Mouse (Mus musculus) hindbrain, postnatal 0 days (tissue): ENCODE data around the gene Nr5a2. TPM values are rescaled to one million over a fixed set of nuclear protein-coding genes. Genes with fewer than 3 reads are reported as not detected.
A peak's percentile ranks its signal among the peaks of the same experiment; 100 is the strongest.

Source experiments
- ATAC-seq: fragments of 200-750 bp; cut with Nextera tagmentation; 2 replicates; pipeline ENCODE4 v1.8.0; 2017; ENCODE audit warnings: mild to moderate bottlenecking, moderate TSS enrichment, moderate library complexity
- DNase-seq: peaks from one replicate; pipeline ENCODE4 v3.0.0-alpha.2; 2015; ENCODE audit warnings: low spot score
- H3K27ac ChIP-seq: fragments of 300-500 bp; sonication (generic); 2 replicates; pipeline ENCODE4 v1.5.1; 2014; ENCODE audit warnings: mild to moderate bottlenecking
- H3K27me3 ChIP-seq: fragments of 300-500 bp; sonication (generic); 2 replicates; pipeline ENCODE4 v1.6.1; 2014; ENCODE audit warnings: low read length, mixed read lengths; ENCODE audit not compliant: insufficient read depth
- H3K36me3 ChIP-seq: fragments of 300-500 bp; sonication (generic); 2 replicates; pipeline ENCODE4 v1.6.1; 2014; ENCODE audit warnings: low read length, mixed read lengths; ENCODE audit not compliant: insufficient read depth
- H3K4me1 ChIP-seq: fragments of 300-500 bp; sonication (generic); 2 replicates; pipeline ENCODE4 v1.6.1; 2014; ENCODE audit warnings: antibody characterized with exemption, low read length, mixed read lengths; ENCODE audit not compliant: insufficient read depth
- H3K4me2 ChIP-seq: fragments of 300-500 bp; sonication (generic); 2 replicates; pipeline ENCODE4 v1.6.1; 2014; ENCODE audit warnings: low read depth, mild to moderate bottlenecking, low read length, moderate library complexity, mixed read lengths
- H3K4me3 ChIP-seq: fragments of 300-500 bp; sonication (generic); 2 replicates; pipeline ENCODE4 v1.5.1; 2014; ENCODE audit warnings: low read length
- H3K9ac ChIP-seq: fragments of 300-500 bp; sonication (generic); replicated peaks from 2 replicates; pipeline ENCODE4 v1.6.1; 2014; ENCODE audit warnings: mild to moderate bottlenecking, low read length, moderate library complexity, mixed read lengths
- H3K9me3 ChIP-seq: fragments of 300-500 bp; sonication (generic); 2 replicates; pipeline ENCODE4 v1.6.1; 2016; ENCODE audit warnings: low read length, mixed read lengths
- CTCF ChIP-seq: IDR thresholded peaks from 2 replicates; pipeline ENCODE4 v1.5.1; 2016; ENCODE audit warnings: antibody characterized with exemption, control low read depth, low read depth
- WGBS: fragments of 180-500 bp; shearing (Covaris S2); extraction: QIAGEN DNeasy Blood & Tissue Kit; methylation state at CpG from one replicate; pipeline ENCODE4 v1.1.7; 2014; 5-methylcytosine and 5-hydroxymethylcytosine counted together
- polyA plus RNA-seq: library from polyadenylated mRNA; unstranded; fragments of >200 nt; fragmentation: Nextera tagmentation; extraction: Ambion mirVana; gene quantifications from 2 replicates; pipeline ENCODE4 v1.2.1, GENCODE M21; 2015
- total RNA-seq: library from RNA; depleted of rRNA; stranded (reverse); fragments of >200 nt; gene quantifications from 2 replicates; pipeline ENCODE4 v1.2.3, GENCODE M21; 2014

The Nr5a2 gene
- total and polyA plus RNA-seq, 2 experiments from 2014 or later: 0.31 to 0.84 TPM

DNA sequence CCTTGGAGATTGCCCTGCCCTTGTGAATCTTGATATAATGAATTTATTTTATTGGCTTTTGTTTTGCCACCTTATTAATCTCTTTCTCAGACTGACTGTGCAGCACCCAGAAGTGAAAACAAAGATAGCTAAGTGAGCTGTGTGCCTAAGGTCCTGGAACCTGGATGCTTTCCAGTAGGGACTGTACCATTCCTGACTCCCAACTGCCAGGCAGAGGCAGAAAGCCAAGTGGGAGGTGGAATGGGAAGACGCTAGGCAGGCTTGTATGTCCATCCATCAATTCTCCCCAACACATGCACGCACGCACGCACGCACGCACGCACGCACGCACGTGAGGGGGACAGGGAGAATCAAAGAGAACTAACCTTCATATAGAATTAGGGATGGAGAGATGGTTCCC is 26.2 kb downstream of the Nr5a2 start:
- Histone ChIP-seq H3K4me2 (no peak overlapping the region), H3K27me3 (no peaks in the 10 kb centered on the region), H3K27ac (no peak overlapping the region), H3K9ac (no peak overlapping the region), H3K36me3 (no peaks in the 10 kb centered on the region), H3K9me3 (no peaks in the 10 kb centered on the region), H3K4me3 (no peak overlapping the region), H3K4me1 (no peaks in the 10 kb centered on the region)
- WGBS: 68% methylated on average over 10 of the region's 10 CpGs
- no peak for ATAC-seq
- TF ChIP-seq CTCF: no peak
- peak; percentile 39 for DNase-seq

DNA sequence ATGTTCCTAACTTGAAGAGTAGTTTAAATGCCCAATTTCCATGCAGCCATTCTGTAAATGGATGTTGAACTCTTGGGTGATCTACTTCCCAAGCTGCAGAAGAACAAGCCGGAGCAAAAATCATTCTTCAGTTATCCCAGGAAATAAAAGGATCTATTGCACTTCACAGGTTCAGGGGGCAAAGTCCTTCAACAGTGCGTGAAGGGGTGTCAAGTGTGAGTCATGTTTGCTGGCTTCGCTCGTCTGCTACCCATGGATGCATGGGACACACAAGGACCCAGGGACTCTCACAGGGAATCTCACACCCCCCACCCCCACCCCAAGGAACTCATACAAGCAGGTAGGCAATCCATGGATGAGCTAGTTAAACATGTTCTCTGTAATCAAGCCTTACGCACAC is 29.2 kb downstream of the Nr5a2 start:
- Histone ChIP-seq H3K27me3 (no peaks in the 10 kb centered on the region), H3K9ac (no peak overlapping the region), H3K4me1 (no peaks in the 10 kb centered on the region), H3K9me3 (no peaks in the 10 kb centered on the region), H3K4me3 (no peak overlapping the region), H3K27ac (no peak overlapping the region), H3K36me3 (no peaks in the 10 kb centered on the region), H3K4me2 (no peak overlapping the region)
- TF ChIP-seq CTCF: no peak
- WGBS: 97% methylated on average over 5 of the region's 5 CpGs
- no peak for DNase-seq
- no peak for ATAC-seq

DNA sequence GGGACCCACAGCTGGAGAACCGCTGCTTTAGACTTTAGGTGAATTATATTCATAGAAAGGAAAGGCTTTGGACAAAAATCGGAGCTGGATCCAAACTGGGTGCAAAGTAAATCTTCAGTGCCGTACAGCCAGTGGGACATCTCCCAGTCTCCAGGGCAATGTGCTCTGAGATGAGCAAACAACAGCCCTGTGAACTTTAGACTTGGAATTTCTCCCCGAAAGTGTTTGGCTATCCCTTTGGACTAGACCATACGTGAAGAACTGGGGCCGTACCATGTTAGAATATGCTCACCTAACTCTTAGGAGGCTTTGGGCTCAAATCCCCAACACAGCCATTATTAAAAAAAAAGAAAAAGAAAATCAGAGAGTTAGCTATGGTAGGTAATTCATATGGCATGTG is 30.5 kb downstream of the Nr5a2 start:
- Histone ChIP-seq H3K9me3 (no peaks in the 10 kb centered on the region), H3K27ac (no peak overlapping the region), H3K4me2 (no peak overlapping the region), H3K4me3 (no peak overlapping the region), H3K27me3 (no peaks in the 10 kb centered on the region), H3K9ac (no peak overlapping the region), H3K36me3 (no peaks in the 10 kb centered on the region), H3K4me1 (no peaks in the 10 kb centered on the region)
- no peak for DNase-seq
- no peak for ATAC-seq
- WGBS: 93% methylated on average over 6 of the region's 6 CpGs
- no peak for TF ChIP-seq CTCF

DNA sequence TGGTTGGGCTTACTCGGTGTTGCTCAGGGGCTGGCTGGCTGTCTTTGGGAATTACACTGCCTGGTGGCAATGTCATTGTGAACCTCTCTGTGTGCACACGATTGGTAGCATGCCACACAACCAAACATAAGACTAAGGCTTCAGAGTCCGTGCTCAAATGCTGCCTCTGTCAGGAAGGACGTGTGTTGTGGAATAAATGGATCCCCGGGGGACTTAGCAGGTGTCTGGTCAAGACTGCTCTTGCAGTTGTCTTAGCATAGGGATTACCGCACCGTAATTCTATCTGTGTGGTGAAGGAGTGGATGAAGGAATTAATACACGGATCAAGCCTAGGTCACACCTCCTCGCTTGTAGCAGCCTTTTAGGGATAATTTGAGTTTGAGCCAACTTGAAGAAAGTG is 32.8 kb downstream of the Nr5a2 start:
- DNase-seq: no peak
- 56% methylated on average over 9 of the region's 9 CpGs for WGBS
- Histone ChIP-seq H3K4me2 (no peak overlapping the region), H3K9me3 (no peaks in the 10 kb centered on the region), H3K9ac (no peak overlapping the region), H3K27ac (no peak overlapping the region), H3K4me1 (no peaks in the 10 kb centered on the region), H3K4me3 (no peak overlapping the region), H3K36me3 (no peaks in the 10 kb centered on the region), H3K27me3 (no peaks in the 10 kb centered on the region)
- no peak for ATAC-seq
- TF ChIP-seq CTCF: no peak

DNA sequence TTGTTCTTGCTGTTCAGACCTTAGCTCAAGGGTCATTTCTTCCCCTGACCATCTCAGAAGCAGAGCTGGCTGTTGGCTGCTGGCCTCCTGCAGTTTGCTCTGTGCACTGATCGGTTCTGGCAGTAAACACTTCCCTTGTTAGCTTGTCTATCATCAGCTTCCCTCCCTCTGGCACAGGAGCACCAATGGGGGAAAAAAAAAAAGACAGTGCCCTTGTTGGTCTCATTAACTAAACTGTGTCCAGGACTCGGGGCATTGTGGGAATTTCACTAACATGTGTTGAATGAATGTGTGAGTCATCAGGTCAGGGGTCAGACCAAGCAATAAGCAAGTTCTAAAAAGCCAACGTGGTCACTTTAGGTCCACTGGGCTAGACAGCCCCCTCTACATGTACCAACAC is 34.2 kb downstream of the Nr5a2 start:
- H3K9me3 ChIP-seq: no peaks in the 10 kb centered on the region
- WGBS: 14% methylated on average over 3 of the region's 3 CpGs
- no peak overlapping the region for H3K4me3 ChIP-seq
- DNase-seq (no peak), ATAC-seq (no peak)
- H3K4me1 ChIP-seq: no peaks in the 10 kb centered on the region
- no peaks in the 10 kb centered on the region for H3K27me3 ChIP-seq
- no peak overlapping the region for H3K9ac ChIP-seq
- no peak for TF ChIP-seq CTCF
- H3K4me2 ChIP-seq: no peak overlapping the region
- H3K27ac ChIP-seq: no peak overlapping the region
- no peaks in the 10 kb centered on the region for H3K36me3 ChIP-seq

DNA sequence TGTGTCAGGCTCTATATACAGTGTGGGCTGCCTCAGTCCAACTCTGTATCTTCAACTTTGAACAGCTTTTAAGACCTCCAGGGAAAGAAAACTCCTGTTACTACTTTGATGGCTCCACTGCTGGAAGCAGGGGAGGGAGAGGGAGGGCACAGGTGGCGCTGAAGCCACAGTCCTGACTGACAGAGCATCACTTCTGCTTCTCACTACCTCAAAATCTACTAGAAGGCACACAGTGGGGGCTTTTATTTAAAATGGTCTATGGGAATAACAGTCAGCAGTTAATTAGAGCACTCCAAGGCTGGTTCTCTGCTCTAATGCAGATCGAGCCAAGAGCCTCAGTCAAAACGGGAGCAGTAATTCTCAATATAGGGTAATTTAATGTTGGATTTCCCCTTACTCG is 40.2 kb downstream of the Nr5a2 start:
- Histone ChIP-seq H3K4me2 (no peak overlapping the region), H3K36me3 (no peaks in the 10 kb centered on the region), H3K27ac (no peak overlapping the region), H3K4me3 (no peak overlapping the region), H3K9ac (no peak overlapping the region), H3K9me3 (no peaks in the 10 kb centered on the region), H3K27me3 (no peaks in the 10 kb centered on the region), H3K4me1 (no peaks in the 10 kb centered on the region)
- DNase-seq (no peak), ATAC-seq (no peak)
- WGBS: 88% methylated on average over 4 of the region's 4 CpGs
- TF ChIP-seq CTCF: no peak

DNA sequence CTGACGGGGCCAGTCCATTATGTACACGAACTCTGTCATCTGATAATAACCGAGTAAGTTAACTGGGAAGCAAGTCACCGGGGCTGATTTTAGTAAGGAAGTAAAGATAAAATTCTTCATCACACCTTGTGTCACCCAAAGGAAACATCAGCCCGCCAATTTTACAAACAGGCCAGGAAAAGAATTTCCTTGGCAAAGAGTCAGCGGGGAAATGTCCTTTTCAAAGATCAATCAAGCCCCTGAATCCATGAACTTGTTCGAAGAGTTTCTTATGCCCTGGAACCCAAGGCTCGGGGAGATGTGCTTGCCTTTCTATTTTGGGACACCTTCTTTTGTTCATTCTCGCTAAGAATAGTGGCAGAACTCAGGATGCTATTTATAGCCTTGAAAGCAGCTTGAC is 41.5 kb downstream of the Nr5a2 start:
- no peak for TF ChIP-seq CTCF
- DNase-seq (no peak), ATAC-seq (no peak)
- Histone ChIP-seq H3K27me3 (no peaks in the 10 kb centered on the region), H3K4me1 (no peaks in the 10 kb centered on the region), H3K27ac (no peak overlapping the region), H3K9me3 (no peaks in the 10 kb centered on the region), H3K4me2 (no peak overlapping the region), H3K9ac (no peak overlapping the region), H3K36me3 (no peaks in the 10 kb centered on the region), H3K4me3 (no peak overlapping the region)
- 61% methylated on average over 9 of the region's 9 CpGs for WGBS
